Mouse (Mus musculus): Measurements from ENCODE around the gene Mr1. TPM values are rescaled to one million over a fixed set of nuclear protein-coding genes. Genes with fewer than 3 reads are reported as not detected.
"Not testable (repeated sequence)": the region's sequence is repeated elsewhere in the genome, so short reads cannot be mapped to it uniquely, and the experiment has no call there.

Gene Mr1
- total RNA-seq (2021): 1 to 10 TPM; 1.8 to 2.4 TPM

GRCm38 (mm10) chr1:155146572-155146980 lies at the start of gene Mr1:
Mr1 (minus strand) TSS chr1:155146814.
- no peak for DNase-seq (ENCODE audit: low spot score in 2 of 2)
- intact Hi-C loops (cut with DNase I): no loop called here

GRCm38 (mm10) chr1:155192805-155193368 lies 46.3 kb upstream of the Mr1 start:
- peak in 1 of 2 experiments; percentile 19 for DNase-seq (ENCODE audit: low spot score in 2 of 2)
- intact Hi-C loops (cut with DNase I): no loop called here

- intact Hi-C loops (cut with DNase I): no loop called here
- no peak for DNase-seq (ENCODE audit: low spot score in 2 of 2)
Observed at GRCm38 (mm10) chr1:155191671-155192070, 45.1 kb upstream of the Mr1 start.

GRCm38 (mm10) chr1:155191219-155191618 lies 44.6 kb upstream of the Mr1 start:
- intact Hi-C loops (cut with DNase I): no loop called here

DNA sequence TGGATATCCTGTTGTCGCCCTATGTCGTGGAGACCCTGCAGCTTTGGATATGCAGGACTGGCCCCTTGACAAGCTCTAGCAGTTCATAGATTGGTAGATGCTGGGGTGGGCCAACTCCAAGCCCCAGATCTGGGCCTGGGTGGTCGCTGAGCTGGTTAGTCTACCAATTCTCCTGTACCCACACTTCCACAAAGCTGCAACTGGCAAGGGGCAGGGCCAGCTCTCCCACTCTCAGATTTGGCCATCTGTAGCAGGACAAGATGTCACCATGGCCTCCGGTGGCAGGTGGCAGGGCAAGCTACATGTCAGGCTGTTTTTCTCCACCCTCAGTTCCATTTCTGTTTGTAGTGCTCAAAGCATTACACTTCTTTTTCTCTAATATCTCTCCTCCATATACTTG lies 42.0 kb upstream of the Mr1 start:
- intact Hi-C loops (cut with DNase I): no loop called here
- no peak for DNase-seq (ENCODE audit: low spot score in 2 of 2)

More at GRCm38 (mm10) chr1:155191219-155191618, 44.6 kb upstream of the Mr1 start:
- DNase-seq (ENCODE audit: low spot score in 2 of 2): no peak

DNA sequence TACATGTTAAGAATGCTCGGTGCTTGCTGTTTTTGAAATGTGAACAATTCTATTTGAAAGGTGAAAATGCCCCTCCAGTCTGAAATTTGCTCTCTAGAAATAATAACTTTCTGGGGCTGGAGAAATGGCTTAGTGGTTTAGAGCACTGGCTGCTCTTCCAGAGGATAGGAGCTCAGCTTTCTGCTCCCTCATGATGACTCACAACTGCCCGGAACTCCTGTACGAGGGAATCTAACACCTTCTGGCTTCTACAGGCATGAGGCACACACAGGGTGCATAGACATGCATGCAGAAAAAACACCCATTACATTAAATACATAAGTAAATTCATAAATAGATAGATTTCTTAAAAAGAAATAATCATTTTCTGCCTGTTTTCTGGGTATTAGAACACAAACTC lies 37.6 kb upstream of the Mr1 start:
- intact Hi-C loops (cut with DNase I): no loop called here
- no peak for DNase-seq (ENCODE audit: low spot score in 2 of 2)

GRCm38 (mm10) chr1:155178192-155178924 lies 31.7 kb upstream of the Mr1 start:
- DNase-seq (ENCODE audit: low spot score in 2 of 2): no peak
- intact Hi-C loops (cut with DNase I): no loop called here

GRCm38 (mm10) chr1:155174424-155174823 lies 27.8 kb upstream of the Mr1 start:
- intact Hi-C loops (cut with DNase I): no loop called here
- DNase-seq (ENCODE audit: low spot score in 2 of 2): no peak

DNA sequence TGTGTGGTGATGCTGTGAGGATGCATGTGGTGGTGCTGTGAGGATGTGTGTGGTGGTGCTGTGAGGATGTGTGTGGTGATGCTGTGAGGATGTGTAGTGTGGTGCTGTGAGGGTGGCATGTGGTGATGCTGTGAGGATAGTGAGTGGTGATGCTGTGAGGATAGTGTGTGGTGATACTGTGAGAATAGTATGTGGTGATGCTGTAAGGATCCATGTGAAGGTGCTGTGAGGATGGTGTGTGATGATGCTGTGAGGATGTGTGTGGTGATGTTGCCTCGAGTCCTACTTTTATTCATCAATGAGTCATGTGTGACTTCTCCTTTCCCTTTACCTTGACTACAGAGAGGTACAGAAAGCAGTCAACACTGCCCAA lies 27.0 kb upstream of the Mr1 start:
- DNase-seq (ENCODE audit: low spot score in 2 of 2); intact Hi-C loops (cut with DNase I): not testable (repeated sequence)

DNA sequence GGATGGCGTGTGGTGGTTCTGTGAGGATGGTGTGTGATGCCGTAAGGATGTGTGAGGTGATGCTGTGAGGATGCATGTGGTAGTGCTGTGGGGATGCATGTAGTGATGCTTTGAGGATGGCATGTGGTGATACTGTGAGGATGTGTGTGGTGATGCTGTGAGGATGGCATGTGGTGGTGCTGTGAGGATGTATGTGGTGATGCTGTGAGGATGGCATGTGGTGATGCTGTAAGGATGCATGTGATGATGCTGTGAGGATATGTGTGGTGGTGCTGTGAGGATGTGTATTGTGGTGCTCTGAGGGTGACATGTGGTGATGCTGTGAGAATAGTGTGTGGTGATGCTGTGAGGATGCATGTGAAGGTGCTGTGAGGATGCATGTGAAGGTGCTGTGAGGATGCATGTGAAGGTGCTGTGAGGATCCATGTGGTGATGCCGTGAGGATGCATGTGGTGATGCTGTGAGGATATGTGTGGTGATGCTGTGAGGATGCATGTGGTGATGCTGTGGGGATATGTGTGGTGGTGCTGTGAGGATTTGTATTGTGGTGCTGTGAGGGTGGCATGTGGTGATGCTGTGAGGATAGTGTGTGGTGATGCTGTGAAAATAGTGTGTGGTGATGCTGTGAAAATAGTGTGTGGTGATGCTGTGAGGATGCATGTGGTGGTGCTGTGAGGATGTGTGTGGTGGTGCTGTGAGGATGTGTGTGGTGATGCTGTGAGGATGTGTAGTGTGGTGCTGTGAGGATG lies 26.5 kb upstream of the Mr1 start:
- intact Hi-C loops (cut with DNase I): no loop called here
- DNase-seq (ENCODE audit: low spot score in 2 of 2): no peak

DNA sequence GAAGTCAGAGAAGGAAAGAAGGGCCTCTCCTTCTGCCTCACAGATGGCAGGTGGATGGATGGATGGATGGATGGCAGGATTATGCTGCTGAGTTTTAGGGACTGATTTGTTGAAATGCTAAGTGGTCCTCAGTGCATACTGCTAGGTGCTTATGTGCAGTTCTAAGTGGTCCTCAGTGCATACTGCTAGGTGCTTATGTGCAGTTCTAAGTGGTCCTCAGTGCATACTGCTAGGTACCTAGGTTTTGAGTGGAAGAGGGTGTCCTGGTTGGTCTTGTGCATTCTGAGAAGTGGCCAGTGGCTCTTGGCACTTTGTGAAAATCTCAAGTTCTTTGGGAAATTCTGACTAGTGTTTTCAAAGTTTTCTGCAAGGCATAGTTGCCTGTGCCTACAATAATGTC lies 23.3 kb upstream of the Mr1 start:
- intact Hi-C loops (cut with DNase I): no loop called here
- DNase-seq (ENCODE audit: low spot score in 2 of 2): no peak

- intact Hi-C loops (cut with DNase I): no loop called here
- peak in 1 of 2 experiments; percentile 32 for DNase-seq (ENCODE audit: low spot score in 2 of 2)
Observed at GRCm38 (mm10) chr1:155167453-155167852, 20.8 kb upstream of the Mr1 start.

- peak; percentile 50 to 53 for DNase-seq (ENCODE audit: low spot score in 2 of 2)
- intact Hi-C loops (cut with DNase I): loop anchor here (5.0 kb wide), 2 partner anchors 43 to 62 kb away; partner anchors contain the start of gene Ier5
Observed at GRCm38 (mm10) chr1:155158970-155159484, 12.4 kb upstream of the Mr1 start.

DNA sequence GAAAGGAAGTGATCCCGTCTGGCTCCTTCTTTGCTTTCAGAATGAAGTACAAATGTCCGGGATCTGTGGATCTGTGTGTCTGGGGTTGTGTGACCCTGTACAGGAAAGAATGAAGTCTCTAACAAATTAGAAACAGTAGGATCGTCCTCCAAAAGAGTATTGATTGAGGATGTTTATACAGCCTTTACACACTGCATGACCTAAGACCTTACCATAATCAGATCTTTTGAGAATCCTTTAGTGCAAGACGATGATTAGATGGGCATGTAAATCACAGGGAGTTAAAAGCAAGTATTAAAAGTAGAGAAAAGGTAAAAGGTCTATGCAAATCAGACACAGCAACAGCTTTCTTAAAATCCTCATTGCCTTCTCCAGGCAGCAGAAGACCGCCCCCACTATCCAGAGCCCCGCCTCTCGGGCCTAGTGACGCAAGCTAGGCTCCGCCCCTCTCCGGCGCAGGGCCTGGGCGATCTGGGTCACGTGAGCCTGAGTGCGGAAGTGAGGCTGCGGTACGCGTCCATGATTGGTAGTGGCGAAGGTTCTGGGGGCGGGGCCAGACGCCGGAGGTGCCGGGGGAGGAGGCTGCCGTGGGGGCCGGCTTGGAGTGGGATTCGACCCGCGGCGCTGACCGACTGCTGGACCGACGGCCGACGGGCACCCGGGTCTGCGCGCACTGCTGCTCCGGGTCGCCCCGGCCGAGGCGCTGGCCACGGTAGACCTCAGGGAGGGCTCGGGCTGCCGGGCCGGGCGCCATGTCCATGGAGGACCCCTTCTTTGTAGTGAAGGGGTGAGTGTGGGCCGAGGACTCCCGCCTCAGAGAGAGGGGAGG lies 11.7 kb upstream of the Mr1 start, which contains the start of gene Stx6:
TSS of gene Stx6 (plus strand) at position 575 of the 829 bp plus-strand sequence.
- DNase-seq (ENCODE audit: low spot score in 2 of 2): peak; percentile 96 to 97
- intact Hi-C loops (cut with DNase I): loop anchor here (5.0 kb wide), 2 partner anchors 44 to 61 kb away; partner anchors contain the start of gene Ier5

DNA sequence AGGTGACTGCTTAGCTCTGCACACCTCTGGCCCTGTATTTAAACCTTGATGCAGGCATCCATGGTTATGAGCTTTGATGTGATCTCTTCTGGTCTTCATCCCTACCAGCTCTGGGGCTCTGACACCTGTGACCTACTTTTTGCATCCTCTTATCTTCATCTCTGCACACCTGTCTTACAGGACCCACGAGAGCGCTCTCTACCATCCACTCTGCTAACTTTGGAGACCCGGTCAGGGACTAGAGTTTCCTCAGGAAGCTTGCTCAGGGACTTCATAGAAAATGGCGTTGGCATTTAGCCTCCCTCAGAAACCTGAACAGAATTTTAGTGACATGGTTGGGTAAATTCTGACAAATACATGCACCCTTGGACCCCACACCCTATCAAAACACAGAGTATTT lies 7.3 kb upstream of the Mr1 start:
- DNase-seq (ENCODE audit: low spot score in 2 of 2): no peak
- intact Hi-C loops (cut with DNase I): no loop called here

GRCm38 (mm10) chr1:155150821-155151220 lies 4.2 kb upstream of the Mr1 start:
- DNase-seq (ENCODE audit: low spot score in 2 of 2): no peak
- intact Hi-C loops (cut with DNase I): no loop called here

DNA sequence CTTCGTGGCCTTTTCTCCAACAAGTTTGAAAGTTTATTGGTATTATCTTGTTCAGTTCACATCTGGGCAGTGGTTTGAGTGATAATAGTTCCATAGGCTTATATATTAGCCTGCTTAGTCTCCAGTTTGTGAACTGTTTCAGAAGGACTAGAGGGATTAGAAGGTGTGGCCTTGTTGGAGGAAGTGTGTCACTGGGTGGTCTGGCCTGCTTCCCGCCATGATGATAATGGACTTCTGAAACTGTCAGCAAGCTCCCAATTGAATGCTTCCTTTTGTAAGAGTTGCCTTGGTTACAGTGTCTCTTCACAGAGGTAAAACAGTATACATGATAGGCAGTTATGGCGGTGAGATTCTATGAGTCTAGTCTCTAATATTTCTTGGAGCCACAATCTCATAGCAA lies 2.8 kb upstream of the Mr1 start:
- intact Hi-C loops (cut with DNase I): no loop called here

DNA sequence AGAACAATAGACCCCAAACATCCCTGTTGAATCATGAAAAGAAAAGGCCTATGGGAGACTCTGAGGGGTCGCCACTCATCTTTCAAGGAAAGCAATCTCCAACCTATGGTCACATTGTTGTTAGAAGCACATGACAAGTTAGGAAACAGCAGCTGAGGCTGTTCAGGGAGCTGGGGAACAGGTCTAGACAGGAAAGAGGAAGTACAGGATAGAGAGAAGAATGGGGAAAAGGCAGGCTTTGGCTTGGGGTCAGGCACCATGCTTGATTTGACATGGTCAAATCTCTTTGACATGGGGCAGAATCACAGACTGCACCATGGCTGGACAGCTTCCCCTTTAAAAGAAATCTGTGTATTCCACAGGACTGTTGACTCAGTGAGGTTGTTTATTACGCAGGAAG lies 614 bp upstream of the Mr1 start:
- DNase-seq (ENCODE audit: low spot score in 2 of 2): no peak
- intact Hi-C loops (cut with DNase I): no loop called here

More for the DNA sequence above, 2.8 kb upstream of the Mr1 start:
- DNase-seq (ENCODE audit: low spot score in 2 of 2): no peak

DNA sequence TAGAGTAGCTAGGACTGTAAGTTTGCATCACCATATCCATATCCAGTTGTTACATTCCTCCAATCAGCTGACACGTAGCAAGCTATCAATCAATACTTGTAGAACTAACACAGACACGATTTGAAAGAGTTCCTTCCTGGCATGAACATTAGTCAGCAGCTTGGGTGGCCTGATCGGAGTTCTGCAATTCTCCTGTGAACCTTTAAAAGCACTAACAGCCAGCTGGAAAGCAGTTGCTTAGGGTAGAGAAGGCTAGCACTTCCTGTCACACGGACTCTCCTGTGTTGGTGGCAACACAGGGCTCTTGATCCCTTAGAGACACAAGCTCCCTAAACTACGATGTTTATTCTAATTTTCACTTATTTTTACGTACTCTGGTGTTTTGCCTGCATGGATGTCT lies 994 bp downstream of the Mr1 start:
- no peak for DNase-seq (ENCODE audit: low spot score in 2 of 2)
- intact Hi-C loops (cut with DNase I): no loop called here
